Mouse (Mus musculus) hindbrain, embryonic 15.5 days (tissue): Measurements from ENCODE around the gene Atxn10. TPM values are rescaled to one million over a fixed set of nuclear protein-coding genes. Genes with fewer than 3 reads are reported as not detected.

Experiments
- ATAC-seq: fragments of 200-750 bp; cut with Nextera tagmentation; 2 replicates; pipeline ENCODE4 v1.8.0; 2017; ENCODE audit warnings: low read depth, moderate number of reproducible peaks, moderate TSS enrichment; ENCODE audit not compliant: low FRiP score
- H3K27ac ChIP-seq: fragments of 300-500 bp; sonication (generic); replicated peaks from 2 replicates; pipeline ENCODE4 v1.5.1; 2015; ENCODE audit warnings: mild to moderate bottlenecking, inconsistent platforms
- H3K27me3 ChIP-seq: fragments of 300-500 bp; sonication (generic); 2 replicates; pipeline ENCODE4 v1.6.1; 2015; ENCODE audit warnings: control low read depth, inconsistent platforms
- H3K36me3 ChIP-seq: fragments of 300-500 bp; sonication (generic); 2 replicates; pipeline ENCODE4 v1.6.1; 2015; ENCODE audit warnings: control low read depth, inconsistent platforms
- H3K4me1 ChIP-seq: fragments of 300-500 bp; sonication (generic); replicated peaks from 2 replicates; pipeline ENCODE4 v1.6.1; 2015; ENCODE audit warnings: control low read depth, inconsistent platforms
- H3K4me2 ChIP-seq: fragments of 300-500 bp; sonication (generic); 2 replicates; pipeline ENCODE4 v1.6.1; 2015; ENCODE audit warnings: moderate library complexity, mild to moderate bottlenecking, inconsistent platforms
- H3K4me3 ChIP-seq: fragments of 300-500 bp; sonication (generic); 2 replicates; pipeline ENCODE4 v1.5.1; 2015; ENCODE audit warnings: mild to moderate bottlenecking, inconsistent platforms
- H3K9ac ChIP-seq: fragments of 300-500 bp; sonication (generic); 2 replicates; pipeline ENCODE4 v1.6.1; 2015; ENCODE audit warnings: inconsistent platforms
- H3K9me3 ChIP-seq: fragments of 300-500 bp; sonication (generic); 2 replicates; pipeline ENCODE4 v1.6.1; 2016; ENCODE audit warnings: control low read depth, inconsistent platforms
- WGBS: fragments of 180-500 bp; shearing (Covaris S2); methylation state at CpG from one replicate; pipeline ENCODE4 v1.1.7; 2015; 5-methylcytosine and 5-hydroxymethylcytosine counted together
- polyA plus RNA-seq: library from polyadenylated mRNA; unstranded; fragments of >200 nt; fragmentation: Nextera tagmentation; extraction: Ambion mirVana; gene quantifications from 2 replicates; pipeline ENCODE4 v1.2.1, GENCODE M21; 2015

The Atxn10 gene
- polyA plus RNA-seq, 1 experiment from 2014 or later: 511 TPM

DNA sequence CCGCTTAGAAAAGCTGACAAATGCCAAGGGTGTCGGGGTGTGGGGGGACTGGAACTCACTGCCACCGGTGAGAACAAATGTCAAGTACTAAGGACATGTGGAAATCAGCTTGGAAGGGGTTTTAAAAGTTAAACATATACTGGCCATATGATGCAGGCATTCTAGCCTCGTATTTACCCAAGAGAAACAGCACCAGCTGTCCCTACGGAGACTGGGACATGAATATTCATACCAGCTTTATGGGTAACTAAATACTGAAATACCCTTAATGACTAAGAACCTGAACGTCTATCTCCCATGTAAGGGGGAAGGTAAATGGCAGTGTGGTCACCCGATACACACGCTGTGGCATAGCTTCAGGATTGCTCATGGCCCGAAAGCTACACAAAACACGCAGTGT, 152.9 kb downstream of the Atxn10 start:
- WGBS: 71% methylated on average over 10 of the region's 10 CpGs
- Histone ChIP-seq H3K36me3 (no peaks in the 10 kb centered on the region), H3K27ac (no peak overlapping the region), H3K4me3 (no peak overlapping the region), H3K27me3 (no peaks in the 10 kb centered on the region), H3K9me3 (no peaks in the 10 kb centered on the region), H3K4me1 (peaks cover 7% of the 10 kb centered on the region), H3K4me2 (no peak overlapping the region), H3K9ac (no peak overlapping the region)
- ATAC-seq: no peak

GRCm38 (mm10) chr15:85489751-85490150, 153.7 kb downstream of the Atxn10 start:
- Histone ChIP-seq H3K9ac (no peak overlapping the region), H3K4me2 (no peak overlapping the region), H3K27ac (no peak overlapping the region), H3K36me3 (no peaks in the 10 kb centered on the region), H3K27me3 (no peaks in the 10 kb centered on the region), H3K9me3 (no peaks in the 10 kb centered on the region), H3K4me1 (peaks cover 15% of the 10 kb centered on the region), H3K4me3 (no peak overlapping the region)
- no peak for ATAC-seq
- 46% methylated on average over 7 of the region's 7 CpGs for WGBS

DNA sequence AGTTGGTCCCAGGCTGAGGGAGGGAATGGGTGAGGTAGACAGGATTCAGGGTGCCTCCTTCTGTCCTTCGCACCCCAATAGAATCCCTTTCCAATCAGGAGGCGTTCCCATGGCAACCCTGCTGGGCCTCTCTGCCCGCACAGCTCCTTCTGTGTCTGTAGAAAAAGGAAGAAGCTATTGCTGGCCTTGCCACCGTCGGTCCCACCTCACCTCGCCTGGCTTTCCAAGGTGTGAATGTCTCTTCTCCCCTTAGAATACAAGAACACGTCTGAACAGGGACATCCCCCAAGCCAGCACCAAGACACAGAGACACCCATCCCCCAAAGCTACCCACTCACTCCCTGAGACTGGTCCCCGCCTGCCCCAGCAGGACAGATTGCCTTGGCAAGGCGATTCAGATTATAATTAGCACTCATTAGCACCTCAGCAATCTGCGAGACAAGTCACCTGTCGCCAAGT, 158.1 kb downstream of the Atxn10 start:
- Histone ChIP-seq H3K9ac (no peak overlapping the region), H3K4me3 (no peak overlapping the region), H3K27ac (peak overlapping the region; percentile 44), H3K27me3 (no peaks in the 10 kb centered on the region), H3K36me3 (no peaks in the 10 kb centered on the region), H3K9me3 (no peaks in the 10 kb centered on the region), H3K4me1 (peaks cover 25% of the 10 kb centered on the region), H3K4me2 (no peak overlapping the region)
- peak; percentile 55; the same call in 1 of the 2 replicates for ATAC-seq
- WGBS: 6% methylated on average over 11 of the region's 11 CpGs

DNA sequence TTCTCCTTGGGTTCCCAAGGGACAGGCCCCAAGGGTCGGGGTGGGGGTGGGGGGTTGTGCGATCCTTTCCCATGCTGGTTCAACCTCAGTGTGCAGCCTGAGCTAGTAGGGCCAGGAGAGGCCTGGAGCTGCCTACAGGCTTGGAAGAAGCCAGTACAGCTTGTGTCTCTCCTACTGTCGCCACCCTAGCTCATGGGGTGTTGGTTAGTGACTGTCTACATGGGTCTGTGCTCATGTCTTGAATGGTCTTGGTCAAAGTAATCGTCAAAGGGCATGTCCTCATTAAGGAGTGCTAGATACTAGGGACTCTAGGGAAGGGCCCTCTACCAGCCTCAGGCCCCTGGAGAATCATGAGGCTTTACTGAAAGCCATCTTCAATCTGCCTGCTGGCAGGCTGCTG, 161.5 kb downstream of the Atxn10 start:
- no peaks in the 10 kb centered on the region for H3K9me3 ChIP-seq
- WGBS: 68% methylated on average over 4 of the region's 4 CpGs
- H3K4me1 ChIP-seq: peaks cover 21% of the 10 kb centered on the region
- ATAC-seq: no peak
- no peaks in the 10 kb centered on the region for H3K27me3 ChIP-seq
- no peak overlapping the region for H3K4me3 ChIP-seq
- H3K36me3 ChIP-seq: no peaks in the 10 kb centered on the region
- H3K9ac ChIP-seq: no peak overlapping the region
- H3K27ac ChIP-seq: no peak overlapping the region
- no peak overlapping the region for H3K4me2 ChIP-seq

DNA sequence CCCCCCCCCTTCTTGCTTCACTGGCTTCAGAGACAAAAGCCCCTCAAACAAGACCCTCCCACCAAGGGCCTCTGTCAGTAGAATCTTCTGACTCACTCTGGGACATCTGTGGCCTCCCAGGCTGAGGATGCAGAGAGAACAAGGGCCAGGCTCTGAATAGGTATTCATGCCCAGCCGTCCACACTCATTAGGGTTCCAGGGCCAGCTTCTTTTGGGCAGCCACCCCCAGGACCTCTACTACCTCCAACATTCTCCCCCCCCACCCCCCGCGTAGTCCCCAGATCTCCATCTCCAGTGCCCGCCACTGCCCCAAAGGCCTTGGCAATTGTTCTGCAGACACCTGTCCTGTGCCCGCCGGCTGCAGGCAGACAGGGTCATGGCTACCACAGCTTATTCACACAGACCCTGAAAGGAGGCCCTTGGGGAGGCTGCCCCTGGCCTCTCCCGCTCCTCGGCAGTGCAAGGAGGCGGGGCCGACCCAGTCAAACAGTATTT, 162.0 kb downstream of the Atxn10 start:
- 19% methylated on average over 10 of the region's 10 CpGs for WGBS

GRCm38 (mm10) chr15:85500267-85500666, 164.2 kb downstream of the Atxn10 start:
- Histone ChIP-seq H3K4me3 (no peak overlapping the region), H3K4me1 (peaks cover 8% of the 10 kb centered on the region; the same call in 1 of the 2 replicates), H3K36me3 (no peaks in the 10 kb centered on the region), H3K27ac (no peak overlapping the region), H3K9me3 (no peaks in the 10 kb centered on the region), H3K4me2 (no peak overlapping the region), H3K9ac (no peak overlapping the region), H3K27me3 (no peaks in the 10 kb centered on the region)
- ATAC-seq: no peak
- 89% methylated on average over 10 of the region's 10 CpGs for WGBS

More for the DNA sequence above, 162.0 kb downstream of the Atxn10 start:
- H3K27me3 ChIP-seq: no peaks in the 10 kb centered on the region
- no peak overlapping the region for H3K4me2 ChIP-seq
- H3K4me1 ChIP-seq: peaks cover 21% of the 10 kb centered on the region
- peak; percentile 79 for ATAC-seq
- no peaks in the 10 kb centered on the region for H3K9me3 ChIP-seq
- no peak overlapping the region for H3K4me3 ChIP-seq
- no peaks in the 10 kb centered on the region for H3K36me3 ChIP-seq
- H3K9ac ChIP-seq: no peak overlapping the region
- H3K27ac ChIP-seq: no peak overlapping the region

DNA sequence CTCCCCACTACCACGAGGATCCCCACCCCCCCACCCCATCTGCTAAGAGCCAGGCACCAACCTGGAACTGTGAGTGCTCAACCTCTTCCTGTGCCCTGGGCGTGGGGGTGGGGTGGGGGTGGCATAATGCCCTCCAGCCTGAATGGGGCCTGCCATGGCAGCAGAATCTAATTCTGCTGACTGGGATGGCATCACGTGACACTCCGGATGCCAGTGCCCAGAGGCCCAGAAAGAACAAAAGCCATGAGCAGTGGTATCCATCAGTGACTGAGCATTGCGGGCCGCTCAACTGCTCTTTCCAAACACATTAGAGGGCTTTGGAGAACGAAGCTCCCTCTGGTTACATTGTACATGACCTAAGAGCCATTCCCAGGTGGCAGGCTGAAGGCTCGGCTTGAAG, 167.1 kb downstream of the Atxn10 start, which contains the start of gene 7530416G11Rik:
7530416G11Rik (minus strand) TSS at position 101 of the 400 bp plus-strand sequence.
- H3K4me1 ChIP-seq: peaks cover 20% of the 10 kb centered on the region
- no peaks in the 10 kb centered on the region for H3K27me3 ChIP-seq
- no peak for ATAC-seq
- no peaks in the 10 kb centered on the region for H3K9me3 ChIP-seq
- no peak within 1 kb of the TSS for H3K4me3 ChIP-seq
- no peak within 1 kb of the TSS for H3K9ac ChIP-seq
- WGBS: 78% methylated on average over 8 of the region's 8 CpGs
- no peak within 1 kb of the TSS for H3K4me2 ChIP-seq
- no peaks in the 10 kb centered on the region for H3K36me3 ChIP-seq
- H3K27ac ChIP-seq: no peak within 1 kb of the TSS

- no peaks in the 10 kb centered on the region for H3K27me3 ChIP-seq
- H3K9me3 ChIP-seq: no peaks in the 10 kb centered on the region
- ATAC-seq: peak; percentile 57
- WGBS: 35% methylated on average over 14 of the region's 14 CpGs
- H3K4me3 ChIP-seq: no peak overlapping the region
- H3K27ac ChIP-seq: peak overlapping the region; percentile 47; the same call in 1 of the 2 replicates
- H3K4me2 ChIP-seq: peak overlapping the region; percentile 22
- H3K4me1 ChIP-seq: peaks cover 20% of the 10 kb centered on the region
- H3K36me3 ChIP-seq: no peaks in the 10 kb centered on the region
- no peak overlapping the region for H3K9ac ChIP-seq
Observed at GRCm38 (mm10) chr15:85505118-85505925, 169.3 kb downstream of the Atxn10 start.

- no peak overlapping the region for H3K4me2 ChIP-seq
- no peaks in the 10 kb centered on the region for H3K36me3 ChIP-seq
- no peak for ATAC-seq
- no peaks in the 10 kb centered on the region for H3K9me3 ChIP-seq
- no peak overlapping the region for H3K4me3 ChIP-seq
- 77% methylated on average over 1 of the region's 1 CpGs for WGBS
- no peak overlapping the region for H3K9ac ChIP-seq
- H3K4me1 ChIP-seq: peaks cover 20% of the 10 kb centered on the region
- no peaks in the 10 kb centered on the region for H3K27me3 ChIP-seq
- H3K27ac ChIP-seq: no peak overlapping the region
Observed at GRCm38 (mm10) chr15:85506680-85507079, 170.6 kb downstream of the Atxn10 start.

- Histone ChIP-seq H3K4me1 (peaks cover 20% of the 10 kb centered on the region), H3K9ac (peak overlapping the region; percentile 14; the same call in 1 of the 2 replicates), H3K27ac (peak overlapping the region; percentile 32; the same call in 1 of the 2 replicates), H3K9me3 (no peaks in the 10 kb centered on the region), H3K27me3 (no peaks in the 10 kb centered on the region), H3K4me2 (0 out of 2 replicates have a peak overlapping the region, but pooled peaks have one; percentile 4), H3K36me3 (no peaks in the 10 kb centered on the region), H3K4me3 (no peak overlapping the region)
- WGBS: 12% methylated on average over 32 of the region's 32 CpGs
- peak; percentile 49 for ATAC-seq
Observed at GRCm38 (mm10) chr15:85507370-85508014, 171.4 kb downstream of the Atxn10 start.
